Mouse (Mus musculus): ENCODE data around the gene Bhmt2. TPM values are rescaled to one million over a fixed set of nuclear protein-coding genes. Genes with fewer than 3 reads are reported as not detected.

Bhmt2 gene
- 0.32 and 0.50 TPM in 2 replicates for polyA plus RNA-seq (2012; rRNA removed)

DNA sequence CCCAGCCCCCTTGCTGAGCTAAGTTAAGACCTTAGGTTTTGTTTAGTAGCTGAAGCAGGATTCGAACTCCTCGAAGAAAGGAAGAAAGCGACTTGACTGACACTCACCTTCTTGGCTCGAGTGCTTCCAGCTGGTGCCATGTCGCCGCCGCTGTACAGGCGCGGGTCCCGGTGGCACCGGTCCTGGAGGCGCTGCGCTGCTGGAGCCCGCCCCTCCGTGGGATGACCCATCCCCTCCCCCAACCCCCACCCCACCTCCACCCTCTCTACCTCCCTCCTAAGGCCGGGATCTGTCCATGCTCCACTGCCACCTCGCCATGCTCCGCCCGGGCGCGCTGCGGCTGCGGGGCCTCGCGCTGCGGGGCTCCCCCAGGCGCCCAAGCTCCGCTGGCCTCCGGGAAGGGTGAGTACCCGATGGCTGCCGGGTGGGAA lies at the start of gene Bhmt2, which contains the start of gene Dmgdh:
Bhmt2 (minus strand) TSS at position 172 of the 431 bp plus-strand sequence.
Dmgdh (plus strand) TSS at position 303 of the 431 bp plus-strand sequence.
- DNase-seq (ENCODE audit: extremely low spot score in 1 of 2, low spot score in 1 of 2), result no peak

DNA sequence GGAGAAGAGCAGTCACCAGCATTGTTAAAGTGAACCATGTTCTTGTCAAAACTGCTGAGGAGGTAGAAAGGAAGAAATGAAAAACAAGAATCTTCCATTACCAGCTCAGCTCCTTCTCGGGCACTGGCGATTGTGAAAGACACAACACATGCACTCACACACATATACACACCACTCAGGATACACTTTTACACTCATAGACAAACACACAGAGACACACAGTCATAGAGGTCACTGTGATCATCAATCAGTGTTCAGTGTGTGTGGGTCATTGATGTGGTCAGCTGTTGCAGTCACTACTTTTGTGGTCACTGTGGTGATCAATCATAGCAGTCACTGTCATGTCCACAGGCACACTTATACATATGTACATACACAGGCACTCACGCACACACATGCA lies 49.4 kb upstream of the Bhmt2 start:
- DNase-seq (ENCODE audit: extremely low spot score in 1 of 2, low spot score in 1 of 2), result no peak

DNA sequence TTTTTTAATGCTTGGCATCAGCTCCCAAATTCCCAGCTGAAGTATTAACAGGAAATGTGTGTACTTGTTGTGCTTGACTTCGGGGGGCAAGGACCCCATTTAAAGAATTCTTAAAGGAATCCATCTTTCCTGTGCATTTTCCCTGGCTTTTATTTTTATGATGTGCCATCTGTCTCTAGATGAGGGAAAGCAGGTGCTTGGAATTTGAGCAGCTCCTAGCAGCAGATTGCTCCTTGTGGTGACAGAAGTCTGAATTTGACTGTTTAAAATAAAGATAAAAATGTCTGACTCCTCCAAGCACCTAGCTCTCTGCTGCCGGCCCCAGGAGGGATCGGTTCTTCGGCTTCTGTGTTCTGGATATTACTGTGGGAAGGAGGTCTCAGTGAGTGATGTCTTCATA lies 47.8 kb upstream of the Bhmt2 start:
- DNase-seq (ENCODE audit: extremely low spot score in 1 of 2, low spot score in 1 of 2), result peak in 1 of 2 experiments; percentile 57

DNA sequence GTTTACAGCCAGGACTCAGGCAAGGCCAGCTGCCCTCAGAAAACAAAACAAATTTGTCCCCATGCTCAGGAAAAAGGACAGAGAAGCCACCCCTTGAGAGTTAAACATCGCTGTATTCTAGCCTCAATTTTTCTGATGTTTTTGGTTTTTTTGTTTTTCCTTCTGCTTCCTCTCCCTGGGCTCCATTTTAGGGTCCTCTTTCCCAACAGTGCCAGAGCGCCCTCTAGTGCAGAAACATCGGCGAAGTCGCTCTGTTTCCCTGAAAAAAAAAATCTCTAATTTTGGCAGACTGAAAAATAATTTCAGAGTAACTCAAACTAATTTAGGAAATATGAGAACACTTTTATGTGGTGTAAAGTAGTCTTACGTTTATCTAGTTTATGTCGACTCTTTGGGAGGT lies 44.8 kb upstream of the Bhmt2 start:
- peak in 1 of 2 experiments; percentile 83 for DNase-seq (ENCODE audit: extremely low spot score in 1 of 2, low spot score in 1 of 2)

DNA sequence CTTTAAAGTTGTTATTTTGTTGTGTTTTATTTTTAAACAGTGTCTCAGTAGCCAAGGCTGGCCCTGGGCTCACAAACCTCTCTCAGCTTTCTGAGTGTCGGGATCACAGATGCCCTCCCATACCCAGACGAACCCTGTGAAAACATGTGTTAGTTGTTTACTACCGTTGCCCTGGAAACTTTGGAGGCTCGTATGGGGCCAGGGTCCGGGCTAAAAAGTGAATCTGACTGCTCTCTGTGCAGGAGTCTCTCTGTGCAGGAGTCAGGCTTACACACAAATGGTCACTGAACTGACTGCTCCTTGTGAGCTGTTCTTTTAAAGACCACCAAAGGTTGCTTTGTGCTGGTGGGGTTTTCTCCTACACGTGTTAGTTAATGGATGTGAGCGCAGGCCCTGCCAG lies 43.0 kb upstream of the Bhmt2 start:
- DNase-seq (ENCODE audit: extremely low spot score in 1 of 2, low spot score in 1 of 2), result no peak

DNA sequence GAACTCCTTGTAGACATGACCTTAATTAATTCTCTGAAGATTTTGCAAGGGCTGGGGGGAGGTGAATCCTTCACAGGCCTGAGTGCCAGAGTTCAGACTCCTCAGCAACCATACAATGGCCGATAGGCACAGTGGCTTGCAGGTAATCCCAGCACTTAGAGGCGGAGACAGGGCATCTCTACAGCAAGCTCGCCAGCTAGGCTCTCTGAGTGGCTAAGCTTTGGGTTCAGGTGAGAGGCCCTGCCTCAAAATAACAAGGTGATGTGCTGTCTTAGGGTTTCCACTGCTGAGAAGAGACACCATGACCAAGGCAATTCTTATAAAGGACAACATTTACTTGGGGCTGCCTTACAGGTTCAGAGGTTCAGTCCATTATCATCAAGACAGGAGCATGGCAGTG lies 39.7 kb upstream of the Bhmt2 start:
- DNase-seq (ENCODE audit: extremely low spot score in 1 of 2, low spot score in 1 of 2), result no peak

DNA sequence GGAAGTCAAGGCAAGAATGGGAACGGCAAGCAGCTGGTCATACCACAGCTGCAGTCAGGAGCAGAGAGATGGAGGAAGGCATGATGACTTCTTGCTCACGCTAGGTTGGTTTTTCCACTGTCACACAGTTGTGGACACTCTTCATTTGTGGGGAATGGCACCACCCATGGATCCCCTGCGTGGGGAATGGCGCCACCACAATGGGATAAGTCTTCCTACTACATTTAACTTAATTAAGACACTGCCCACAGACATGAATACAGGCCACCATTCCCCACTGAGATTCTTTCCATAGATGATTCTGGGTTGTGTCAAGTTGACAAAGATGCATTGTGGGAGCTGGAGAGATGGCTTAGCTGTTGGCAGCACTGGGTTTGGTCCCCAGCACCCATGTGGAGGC lies 38.3 kb upstream of the Bhmt2 start:
- DNase-seq (ENCODE audit: extremely low spot score in 1 of 2, low spot score in 1 of 2), result no peak

DNA sequence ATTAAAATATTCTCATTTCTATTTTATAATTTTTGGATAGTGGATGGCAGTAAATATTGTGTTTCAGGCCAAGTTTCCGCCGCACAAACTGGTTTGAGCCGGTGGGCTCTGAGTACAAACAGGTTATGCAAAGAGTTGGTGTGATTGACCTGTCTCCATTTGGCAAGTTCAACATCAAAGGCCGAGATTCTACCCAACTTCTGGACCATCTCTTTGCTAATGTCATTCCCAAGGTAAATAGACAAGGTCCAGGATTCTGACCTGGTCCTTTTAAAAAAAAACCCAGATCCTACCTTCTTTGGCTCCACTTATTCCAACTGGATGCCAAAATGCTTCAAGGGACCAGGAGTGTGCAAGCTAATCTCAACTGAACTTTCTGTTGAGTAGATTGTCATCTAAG lies 37.1 kb upstream of the Bhmt2 start:
- no peak for DNase-seq (ENCODE audit: extremely low spot score in 1 of 2, low spot score in 1 of 2)

DNA sequence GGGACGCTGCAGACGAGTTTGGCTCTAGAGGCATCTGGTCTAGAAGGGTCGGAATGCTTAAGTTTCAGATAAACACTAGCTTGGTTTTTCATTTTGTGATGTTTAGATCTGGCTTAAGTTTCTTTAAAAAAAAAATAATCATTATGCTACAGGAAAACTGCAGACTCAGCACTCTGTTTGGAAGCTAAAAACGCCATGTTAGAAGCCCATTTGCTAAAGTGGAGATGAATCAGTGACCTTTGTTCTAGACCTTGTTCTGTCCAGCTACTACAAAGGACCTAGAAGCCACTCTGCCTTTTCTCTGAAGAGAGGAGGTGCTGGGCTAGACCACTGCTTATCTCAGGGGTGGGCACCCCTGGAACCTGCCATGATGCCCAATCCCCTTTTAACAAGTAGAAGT lies 36.2 kb upstream of the Bhmt2 start:
- no peak for DNase-seq (ENCODE audit: extremely low spot score in 1 of 2, low spot score in 1 of 2)

DNA sequence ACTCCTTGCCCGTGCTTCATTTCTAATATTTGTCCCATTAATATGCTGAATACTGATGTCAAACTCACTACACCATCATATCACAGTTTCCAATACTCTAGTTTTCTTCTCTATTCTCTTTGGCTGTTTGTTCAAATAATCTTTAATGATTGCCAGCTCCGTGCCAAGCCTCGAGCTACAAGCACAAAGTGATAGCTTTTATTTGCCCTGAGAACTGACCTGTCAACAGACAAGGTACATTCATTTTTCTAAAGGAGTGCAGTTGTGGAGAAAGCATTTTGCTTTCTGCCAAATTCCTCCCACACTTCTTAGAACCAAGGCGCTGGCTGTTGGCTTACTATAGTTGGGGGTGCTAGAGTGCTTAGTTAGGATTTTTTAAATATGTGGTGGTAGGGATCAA lies 33.2 kb upstream of the Bhmt2 start:
- DNase-seq (ENCODE audit: extremely low spot score in 1 of 2, low spot score in 1 of 2), result no peak

DNA sequence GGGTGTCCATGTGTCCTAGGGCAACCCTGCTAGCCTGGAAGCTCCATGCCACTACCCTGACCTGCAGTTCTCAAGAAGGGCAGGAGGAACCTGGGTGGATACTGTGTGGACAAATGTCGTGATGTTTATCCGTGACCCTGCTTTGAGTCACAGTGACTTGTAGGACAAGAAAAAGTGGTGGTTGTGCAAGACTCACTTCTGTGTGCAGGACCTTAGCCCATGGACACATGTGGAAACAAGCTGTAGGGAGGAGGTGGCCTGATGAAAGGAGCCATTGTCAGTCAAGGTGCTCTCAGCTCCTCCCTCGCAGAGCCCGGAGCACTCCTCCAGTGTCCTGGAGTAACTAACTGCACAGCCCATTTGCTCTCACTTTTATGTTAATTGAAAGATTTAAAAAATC lies 31.6 kb upstream of the Bhmt2 start:
- no peak for DNase-seq (ENCODE audit: extremely low spot score in 1 of 2, low spot score in 1 of 2)

DNA sequence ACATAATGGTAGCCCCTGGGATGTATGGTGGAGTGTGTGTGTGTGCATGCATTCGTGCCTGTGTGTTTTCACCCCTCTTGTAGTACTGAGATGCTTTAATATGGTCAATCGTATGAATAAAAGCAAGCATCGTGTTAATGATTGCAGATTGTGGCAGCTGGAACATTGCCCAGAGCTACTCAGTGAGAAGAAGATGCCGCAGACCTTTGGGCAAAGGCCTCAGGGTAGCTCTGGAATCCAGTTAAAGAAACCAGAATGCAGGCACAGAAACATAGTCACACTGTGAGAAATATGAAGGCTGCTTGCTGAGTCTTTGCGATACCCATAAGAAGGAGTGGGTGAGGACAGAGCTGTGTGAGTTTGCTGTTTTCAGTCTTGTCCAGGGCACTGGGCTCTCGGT lies 24.8 kb upstream of the Bhmt2 start:
- no peak for DNase-seq (ENCODE audit: extremely low spot score in 1 of 2, low spot score in 1 of 2)

DNA sequence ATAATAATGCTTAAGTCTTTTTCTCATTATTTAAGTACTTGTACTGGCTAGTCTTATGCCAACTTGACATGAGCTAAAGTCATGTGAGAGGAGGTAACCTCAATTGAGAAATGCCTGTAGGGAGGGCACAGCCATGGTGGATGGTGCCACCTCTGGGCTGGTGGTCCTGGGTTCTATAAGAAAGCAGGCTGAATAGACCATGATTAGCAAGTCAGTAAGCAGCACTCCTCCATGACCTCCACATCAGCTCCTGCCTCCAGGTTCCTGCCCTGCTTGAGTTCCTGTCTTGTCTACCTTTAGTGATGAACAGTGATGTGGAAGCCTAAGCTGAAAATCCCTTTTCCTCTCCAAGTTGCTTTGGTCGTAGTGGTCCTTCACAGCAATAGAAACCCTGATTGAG lies 16.7 kb upstream of the Bhmt2 start:
- DNase-seq (ENCODE audit: extremely low spot score in 1 of 2, low spot score in 1 of 2), result no peak

DNA sequence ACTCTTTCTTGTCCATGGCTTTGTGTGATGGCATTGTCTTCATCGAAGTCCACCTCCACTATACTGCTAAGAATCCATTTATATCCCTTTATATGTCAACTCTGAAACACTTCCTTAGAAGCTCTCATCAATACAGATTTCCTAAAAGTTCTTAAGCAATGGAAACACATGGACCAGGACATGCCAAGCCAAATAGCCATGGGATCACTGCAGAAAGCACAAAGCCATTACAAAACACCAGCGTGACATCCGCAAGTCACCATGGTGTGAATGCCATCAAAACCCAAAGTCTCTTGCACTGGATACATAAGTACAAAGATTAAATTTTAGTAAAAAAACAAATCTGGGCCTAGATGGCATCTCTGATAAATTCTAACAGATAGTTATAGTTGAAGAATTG lies 15.5 kb upstream of the Bhmt2 start:
- no peak for DNase-seq (ENCODE audit: extremely low spot score in 1 of 2, low spot score in 1 of 2)

DNA sequence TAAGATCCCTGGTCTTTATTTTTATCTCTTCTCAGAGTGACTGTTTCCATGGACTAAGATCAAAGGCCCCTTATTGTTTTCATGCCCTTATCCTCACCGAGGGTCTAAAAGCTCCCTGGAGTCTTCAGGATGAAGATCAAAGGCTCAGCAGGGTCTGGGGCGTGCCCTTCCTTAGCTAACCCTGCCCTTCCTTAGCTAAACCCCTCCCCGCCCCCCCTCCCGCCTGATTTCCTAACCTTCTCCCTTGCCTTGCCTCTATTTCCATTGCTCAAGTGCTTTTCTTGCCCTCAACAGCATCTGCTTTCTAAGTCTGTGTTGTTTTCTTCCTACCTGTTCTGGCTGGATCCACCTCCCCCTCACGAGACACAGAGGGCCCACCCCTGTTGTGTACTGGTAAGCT lies 13.2 kb upstream of the Bhmt2 start:
- no peak for DNase-seq (ENCODE audit: extremely low spot score in 1 of 2, low spot score in 1 of 2)

DNA sequence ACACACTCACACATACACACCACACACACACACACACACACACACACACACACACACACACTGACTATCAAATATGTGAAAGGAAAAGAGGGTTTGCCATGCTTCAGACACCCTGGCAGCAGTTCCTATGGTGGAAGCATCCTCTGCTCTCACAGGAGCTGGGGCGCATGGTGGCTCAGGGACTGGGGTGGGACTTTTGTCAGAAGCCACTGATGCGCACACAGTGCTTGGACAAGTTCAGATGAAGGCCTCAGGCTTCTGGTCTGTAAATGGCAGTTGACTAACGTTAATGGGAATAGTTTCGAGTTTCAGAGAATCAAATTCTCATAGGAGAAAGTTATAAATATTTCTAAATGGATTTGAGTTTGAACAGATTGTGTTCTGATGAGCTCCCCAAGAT lies 11.1 kb upstream of the Bhmt2 start:
- DNase-seq (ENCODE audit: extremely low spot score in 1 of 2, low spot score in 1 of 2), result no peak

DNA sequence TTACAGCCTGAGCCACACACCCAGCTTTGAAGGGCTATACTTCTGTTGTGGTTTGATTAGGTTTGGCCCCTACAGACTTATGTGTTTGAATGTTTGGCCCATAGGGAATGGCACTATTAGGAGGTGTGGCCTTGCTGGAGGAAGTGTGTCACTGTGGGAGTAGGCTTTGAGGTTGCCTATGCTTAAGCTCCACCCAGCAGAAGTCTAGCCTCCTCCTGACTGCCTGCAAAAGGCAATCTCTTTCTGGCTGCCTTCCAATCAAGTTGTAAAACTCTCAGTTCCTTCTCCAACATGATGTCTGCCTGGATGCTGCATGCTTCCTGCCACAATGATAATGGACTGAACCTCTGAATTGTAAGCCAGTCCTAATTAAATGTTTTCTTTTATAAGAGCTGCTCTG lies 9.2 kb upstream of the Bhmt2 start:
- no peak for DNase-seq (ENCODE audit: extremely low spot score in 1 of 2, low spot score in 1 of 2)

DNA sequence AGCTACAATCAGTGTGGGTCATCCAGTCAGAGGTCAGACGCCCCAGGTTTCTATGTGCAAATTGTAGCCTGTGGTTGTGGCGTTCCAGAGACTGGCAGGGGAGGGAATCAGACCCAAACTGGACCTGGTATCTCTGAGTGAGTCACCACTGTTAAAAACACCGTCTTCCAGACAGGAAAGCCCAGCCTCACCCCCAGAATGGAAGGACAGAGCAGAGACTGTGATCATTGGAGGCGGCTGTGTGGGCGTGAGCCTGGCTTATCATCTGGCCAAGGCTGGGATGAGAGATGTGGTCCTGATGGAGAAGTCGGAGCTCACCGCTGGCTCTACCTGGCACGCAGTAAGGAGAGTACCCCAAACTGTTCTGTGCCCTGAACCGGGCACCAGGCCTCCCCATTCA lies 2.8 kb upstream of the Bhmt2 start:
- DNase-seq (ENCODE audit: extremely low spot score in 1 of 2, low spot score in 1 of 2), result peak in 1 of 2 experiments; percentile 59

DNA sequence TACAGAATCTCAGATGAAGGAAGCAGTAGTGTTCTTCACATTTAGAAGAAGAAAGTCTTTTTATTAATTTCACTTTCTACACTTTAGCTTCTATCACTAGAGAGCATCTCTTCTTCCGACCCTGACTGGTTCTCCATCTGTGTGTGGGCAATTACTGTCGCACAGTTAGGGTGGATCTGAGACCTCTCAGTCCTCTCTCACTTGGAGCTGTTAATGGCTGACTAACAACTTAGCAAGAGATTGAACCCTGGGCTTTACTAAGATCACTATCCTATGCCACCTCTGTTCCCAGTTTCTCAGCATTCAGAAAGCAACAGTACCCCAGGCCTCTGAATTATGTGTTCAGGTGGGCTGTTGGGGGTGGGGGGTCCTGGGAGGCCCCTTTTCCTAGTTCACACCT lies 806 bp downstream of the Bhmt2 start:
- DNase-seq (ENCODE audit: extremely low spot score in 1 of 2, low spot score in 1 of 2), result no peak

DNA sequence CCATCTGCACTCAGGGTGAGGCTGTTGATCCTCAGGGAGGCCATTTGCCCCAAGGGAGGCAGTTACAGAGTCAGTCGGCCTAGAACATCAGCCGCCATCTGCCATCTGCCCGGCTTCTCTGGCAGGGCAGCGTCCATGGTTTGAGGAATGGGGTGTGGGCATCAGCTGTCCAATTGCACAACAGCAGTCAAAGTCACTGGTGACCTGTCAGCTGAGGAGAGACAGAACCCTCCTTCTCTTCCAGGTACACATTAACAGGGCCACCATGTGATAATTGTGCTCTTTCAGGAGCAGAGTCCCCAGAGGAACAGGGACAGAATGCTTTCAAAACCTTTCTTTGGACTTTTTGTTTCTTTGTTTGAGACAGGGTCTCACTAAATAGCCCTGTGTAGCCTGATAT lies 1.7 kb downstream of the Bhmt2 start:
- DNase-seq (ENCODE audit: extremely low spot score in 1 of 2, low spot score in 1 of 2), result no peak

DNA sequence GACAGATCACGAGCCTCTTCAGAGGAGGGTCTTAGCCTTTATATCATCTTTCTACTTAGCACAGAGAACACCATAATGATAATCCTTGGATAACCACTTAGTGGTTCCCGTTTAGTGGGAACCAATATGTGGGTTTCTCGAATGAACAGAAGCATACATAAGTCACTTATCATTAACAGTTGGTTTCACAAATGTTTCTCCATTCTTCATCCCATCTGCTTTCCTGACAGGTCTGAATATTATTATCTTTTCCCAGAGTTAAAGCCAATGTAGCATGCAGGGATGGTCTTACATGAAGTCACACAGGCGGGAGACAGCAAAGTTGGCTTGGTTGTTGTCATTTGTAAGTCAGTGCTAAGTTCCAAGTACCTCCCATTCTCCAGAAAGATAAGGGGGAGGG lies 6.5 kb downstream of the Bhmt2 start:
- no peak for DNase-seq (ENCODE audit: extremely low spot score in 1 of 2, low spot score in 1 of 2)

DNA sequence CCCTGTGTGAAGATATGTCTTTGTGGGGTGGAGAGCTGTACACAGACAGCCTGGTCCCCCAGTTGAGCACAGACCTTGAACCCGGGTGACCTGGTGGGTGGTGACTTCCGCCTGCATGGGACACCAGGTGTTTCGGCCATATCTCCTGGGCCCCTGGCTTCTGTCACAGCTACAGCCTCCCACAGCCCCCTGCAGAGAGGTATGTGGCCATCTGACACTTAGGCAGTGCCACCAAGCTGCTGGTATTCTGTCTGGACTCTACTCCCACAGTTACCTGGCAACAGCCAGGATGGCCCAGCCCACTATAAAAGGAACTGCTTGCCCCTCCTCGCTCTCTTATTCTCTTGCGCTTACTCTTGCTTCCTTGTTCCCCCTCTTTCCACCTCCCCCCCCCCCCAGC lies 16.2 kb downstream of the Bhmt2 start:
- DNase-seq (ENCODE audit: extremely low spot score in 1 of 2, low spot score in 1 of 2), result no peak

DNA sequence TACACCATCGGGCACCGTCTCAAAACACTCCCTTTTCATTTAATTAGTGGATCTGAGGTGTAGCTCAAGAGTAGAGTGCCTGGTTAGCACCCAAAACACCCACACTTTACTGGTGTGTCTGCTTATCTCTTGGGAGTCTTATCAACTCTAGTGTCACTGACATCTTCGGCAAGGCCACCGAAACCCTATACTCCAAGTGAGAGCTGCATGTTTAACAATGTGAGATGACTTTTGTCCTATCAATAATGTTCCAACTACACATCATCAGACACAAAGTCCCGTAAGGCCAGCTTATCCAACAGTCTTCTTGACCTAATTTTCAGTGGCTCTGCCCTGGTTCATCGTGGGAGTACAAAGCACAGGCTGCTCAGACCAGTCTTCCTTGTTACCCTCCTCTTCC lies 20.7 kb downstream of the Bhmt2 start:
- no peak for DNase-seq (ENCODE audit: extremely low spot score in 1 of 2, low spot score in 1 of 2)
